Mouse (Mus musculus) gastrocnemius, adult 2 months (tissue): Measurements from ENCODE around the gene Dlg2. TPM values are rescaled to one million over a fixed set of nuclear protein-coding genes. Genes with fewer than 3 reads are reported as not detected.

Experiments used
- DNase-seq: peaks from one replicate; pipeline ENCODE4 v3.0.0; 2022
- H3K27ac ChIP-seq: fragments of 200-600 bp; 2 replicates; pipeline ENCODE4 v1.8.1; 2022; ENCODE audit warnings: mild to moderate bottlenecking
- H3K4me3 ChIP-seq: fragments of 200-600 bp; 2 replicates; pipeline ENCODE4 v1.8.1; 2022; ENCODE audit warnings: mild to moderate bottlenecking, moderate library complexity
- CTCF ChIP-seq: fragments of 200-600 bp; IDR thresholded peaks from 2 replicates; pipeline ENCODE4 v1.8.1; 2022; ENCODE audit warnings: antibody characterized with exemption, mild to moderate bottlenecking, moderate library complexity
- intact Hi-C: fragments of 180-260 bp; cut with DNase I; formaldehyde crosslinking; loops from one replicate; pipeline ENCODE4 v1.15.1; 2025
- total RNA-seq, 2 experiments: library from RNA; stranded (reverse); gene quantifications; 2 replicates each; pipeline ENCODE4 v1.2.3; 2021

Dlg2 gene
- total RNA-seq, 2 experiments from 2014 or later: 0.22 to 0.71 TPM

GRCm38 (mm10) chr7:91096467-91096866 is 620.0 kb downstream of the Dlg2 start:
- intact Hi-C loops: no loop called here
- DNase-seq: no peak
- no peak for TF ChIP-seq CTCF
- H3K27ac ChIP-seq: no peak overlapping the region
- H3K4me3 ChIP-seq: no peak overlapping the region

DNA sequence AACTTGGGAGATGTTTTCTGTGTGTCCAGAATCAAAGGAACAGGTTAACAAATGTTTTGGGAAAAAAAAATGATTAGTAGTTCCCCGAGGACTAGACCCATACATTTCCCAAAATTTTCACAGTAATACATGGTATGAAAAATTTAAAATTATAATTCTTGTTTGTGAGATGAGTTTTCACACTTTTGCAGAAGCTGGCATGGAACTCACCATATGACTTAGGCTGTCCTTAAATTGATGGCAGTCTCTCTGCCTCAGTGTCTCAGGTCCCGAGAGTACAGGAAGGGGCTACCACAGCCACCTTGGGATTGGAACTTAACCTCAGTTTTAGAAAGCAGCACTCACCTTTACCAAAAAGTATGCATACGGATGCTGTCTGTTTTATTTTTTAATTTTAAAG is 622.0 kb downstream of the Dlg2 start:
- DNase-seq: no peak
- TF ChIP-seq CTCF: no peak
- no peak overlapping the region for H3K4me3 ChIP-seq
- intact Hi-C loops: no loop called here
- H3K27ac ChIP-seq: no peak overlapping the region

DNA sequence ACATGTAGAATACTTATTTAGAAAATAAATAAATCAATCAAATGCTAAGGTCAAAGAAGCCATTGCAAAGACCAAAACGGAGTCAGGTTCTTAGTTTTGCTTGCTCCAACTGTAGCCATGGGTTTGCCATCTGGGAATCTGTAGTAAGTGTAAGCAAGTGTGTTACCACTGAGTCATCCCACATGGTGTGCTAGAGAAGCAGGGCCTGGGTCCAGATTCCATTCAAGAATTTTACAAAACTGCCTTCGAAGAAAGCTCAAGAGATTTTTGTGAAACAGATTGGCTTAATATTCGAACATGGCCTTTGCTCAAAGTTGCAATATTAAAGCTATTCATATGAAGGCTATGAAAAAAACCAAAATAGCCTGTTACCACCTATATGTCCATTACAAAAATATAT is 633.1 kb downstream of the Dlg2 start:
- no peak overlapping the region for H3K4me3 ChIP-seq
- TF ChIP-seq CTCF: no peak
- no peak for DNase-seq
- intact Hi-C loops: no loop called here
- H3K27ac ChIP-seq: no peak overlapping the region

- intact Hi-C loops: no loop called here
- DNase-seq: no peak
- no peak overlapping the region for H3K4me3 ChIP-seq
- no peak for TF ChIP-seq CTCF
- no peak overlapping the region for H3K27ac ChIP-seq
Measured at GRCm38 (mm10) chr7:91132128-91132527, 655.7 kb downstream of the Dlg2 start.

DNA sequence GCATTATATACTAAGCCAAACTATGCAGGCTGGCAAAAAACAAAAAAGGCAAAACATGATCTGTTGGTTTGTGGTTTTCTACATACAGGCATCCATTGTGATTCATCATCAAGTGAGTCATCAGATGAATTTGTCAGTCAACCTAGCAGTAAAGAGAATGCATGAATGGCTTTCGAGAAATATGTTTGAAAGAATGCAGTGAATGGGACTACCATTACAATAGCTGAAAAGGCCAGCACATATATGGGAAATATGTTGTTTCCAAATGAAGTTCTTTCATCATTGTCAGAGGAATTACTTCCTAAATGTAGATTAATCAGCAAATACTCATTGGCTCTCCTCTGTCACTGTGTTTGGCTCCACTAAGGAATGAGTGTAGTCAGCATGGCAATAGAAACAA is 677.6 kb downstream of the Dlg2 start:
- DNase-seq: no peak
- Histone ChIP-seq H3K4me3 (no peak overlapping the region), H3K27ac (no peak overlapping the region)
- intact Hi-C loops: no loop called here
- no peak for TF ChIP-seq CTCF

GRCm38 (mm10) chr7:91159144-91159543 is 682.7 kb downstream of the Dlg2 start:
- no peak for DNase-seq
- intact Hi-C loops: no loop called here

GRCm38 (mm10) chr7:91161643-91162175 is 685.2 kb downstream of the Dlg2 start:
- Histone ChIP-seq H3K4me3 (no peak overlapping the region), H3K27ac (no peak overlapping the region)
- no peak for TF ChIP-seq CTCF
- intact Hi-C loops: no loop called here
- DNase-seq: no peak

More at GRCm38 (mm10) chr7:91159144-91159543, 682.7 kb downstream of the Dlg2 start:
- no peak for TF ChIP-seq CTCF
- no peak overlapping the region for H3K4me3 ChIP-seq
- no peak overlapping the region for H3K27ac ChIP-seq

- TF ChIP-seq CTCF: no peak
- intact Hi-C loops: no loop called here
- DNase-seq: no peak
- no peak overlapping the region for H3K27ac ChIP-seq
- H3K4me3 ChIP-seq: no peak overlapping the region
Measured at GRCm38 (mm10) chr7:91173560-91173959, 697.1 kb downstream of the Dlg2 start.

DNA sequence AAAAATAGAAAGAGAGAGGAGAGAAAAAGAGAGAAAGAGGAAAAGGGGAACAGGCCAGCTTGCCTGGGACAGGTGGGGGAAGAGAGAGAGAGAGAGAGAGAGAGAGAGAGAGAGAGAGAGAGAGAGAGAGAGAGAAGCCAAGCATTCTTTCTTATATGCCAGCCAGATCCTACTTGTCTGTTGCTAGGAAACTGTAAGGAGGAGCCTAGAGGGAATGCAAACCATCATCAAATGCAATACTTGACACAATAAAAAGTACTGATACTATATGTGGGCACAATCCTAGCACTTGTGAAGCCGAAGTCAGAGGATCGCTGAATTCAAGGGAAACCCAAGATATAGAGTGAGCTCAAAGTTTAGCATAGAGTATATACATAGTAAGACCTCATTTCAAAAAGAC is 711.7 kb downstream of the Dlg2 start:
- Histone ChIP-seq H3K27ac (no peak overlapping the region), H3K4me3 (no peak overlapping the region)
- intact Hi-C loops: no loop called here
- TF ChIP-seq CTCF: no peak
- no peak for DNase-seq

DNA sequence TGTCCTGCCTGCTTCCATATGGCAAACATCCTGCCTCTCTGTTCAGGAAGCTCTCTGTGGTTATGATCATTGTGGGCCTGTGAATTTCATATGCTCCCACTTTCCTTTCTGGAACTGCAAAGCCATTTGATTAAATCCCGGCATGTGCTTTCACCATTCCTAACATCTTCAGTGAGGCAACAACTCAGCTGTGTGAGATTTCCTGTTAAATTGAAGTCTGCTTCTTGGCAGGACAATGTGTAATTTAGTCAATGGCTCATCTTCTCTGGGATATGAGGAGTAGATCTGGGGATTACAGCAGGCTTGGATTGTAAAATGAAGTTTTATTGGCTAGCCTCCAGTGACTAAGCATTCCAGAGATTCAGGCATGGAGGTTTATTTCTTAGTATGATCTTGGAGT is 722.9 kb downstream of the Dlg2 start:
- Histone ChIP-seq H3K4me3 (no peak overlapping the region), H3K27ac (no peak overlapping the region)
- no peak for TF ChIP-seq CTCF
- no peak for DNase-seq
- intact Hi-C loops: no loop called here

DNA sequence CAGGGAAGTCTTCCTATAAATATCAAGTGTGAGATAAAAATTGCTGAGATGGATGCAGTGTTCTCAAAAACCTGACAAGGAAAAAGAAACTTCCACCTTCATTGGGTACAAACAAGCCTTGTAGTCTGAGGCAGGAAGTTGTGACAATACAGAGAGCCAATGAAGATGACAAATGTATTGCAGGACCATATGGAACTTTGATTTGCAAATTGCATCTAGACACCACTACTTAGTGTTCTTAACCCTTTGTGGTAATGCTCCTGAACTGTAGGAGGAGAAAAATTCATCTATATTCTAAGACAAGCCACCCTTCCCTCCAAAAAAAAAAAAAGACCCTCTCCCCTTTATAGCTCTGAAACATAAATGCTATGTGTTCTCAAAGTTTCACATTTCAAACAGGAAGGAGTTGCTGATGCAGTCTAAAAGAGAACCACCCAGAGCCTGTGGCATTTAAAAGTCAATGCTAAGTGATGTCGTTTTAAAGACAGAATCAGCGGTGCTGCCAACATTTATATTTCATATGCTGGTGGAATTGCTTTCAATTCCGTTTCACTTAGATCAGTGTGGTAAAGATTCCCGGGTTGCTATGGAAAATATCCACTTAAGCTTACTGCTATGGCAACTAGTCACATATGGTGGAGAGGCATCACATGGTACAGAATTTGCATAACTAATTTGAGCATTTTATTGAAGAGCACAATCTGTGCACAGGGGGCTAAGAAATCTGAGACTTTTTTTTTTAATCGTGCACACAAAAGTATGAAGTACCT is 731.8 kb downstream of the Dlg2 start:
- H3K27ac ChIP-seq: no peak overlapping the region
- DNase-seq: no peak
- intact Hi-C loops: no loop called here
- H3K4me3 ChIP-seq: no peak overlapping the region
- no peak for TF ChIP-seq CTCF

- Histone ChIP-seq H3K4me3 (no peak overlapping the region), H3K27ac (no peak overlapping the region)
- intact Hi-C loops: no loop called here
- no peak for TF ChIP-seq CTCF
- no peak for DNase-seq
Measured at GRCm38 (mm10) chr7:91208973-91209372, 732.5 kb downstream of the Dlg2 start.

GRCm38 (mm10) chr7:91212236-91212635 is 735.8 kb downstream of the Dlg2 start:
- Histone ChIP-seq H3K4me3 (no peak overlapping the region), H3K27ac (no peak overlapping the region)
- DNase-seq: no peak
- intact Hi-C loops: no loop called here
- TF ChIP-seq CTCF: no peak

GRCm38 (mm10) chr7:91214921-91215320 is 738.4 kb downstream of the Dlg2 start:
- Histone ChIP-seq H3K27ac (no peak overlapping the region), H3K4me3 (no peak overlapping the region)
- no peak for TF ChIP-seq CTCF
- no peak for DNase-seq
- intact Hi-C loops: no loop called here
